Mouse (Mus musculus): ENCODE results near the gene Pid1. TPM values are rescaled to one million over a fixed set of nuclear protein-coding genes. Genes with fewer than 3 reads are reported as not detected.

The Pid1 gene
- polyA plus RNA-seq, 1 experiment from 2014 or later = 38.9 TPM

Small RNA genes within 50 kb of the gene (microRNA-seq; reads per million reads assigned to microRNA genes)
- not detected for gene Mir6353
